Mouse (Mus musculus): Measurements from ENCODE around the gene Wbp1. TPM values are rescaled to one million over a fixed set of nuclear protein-coding genes. Genes with fewer than 3 reads are reported as not detected.

Wbp1 gene
- polyA plus RNA-seq, 1 experiment from 2014 or later: 79.6 TPM

GRCm38 (mm10) chr6:83137576-83137950, 16.2 kb upstream of the Wbp1 start:
- peak overlapping the region; percentile 75 for H3K4me2 ChIP-seq (replicated peaks)
- no peaks in the 10 kb centered on the region for H3K36me3 ChIP-seq
- 0% methylated on average over 12 of the region's 12 CpGs for WGBS
- peaks cover 49% of the 10 kb centered on the region for H3K4me1 ChIP-seq (replicated peaks)
- ATAC-seq: peak; percentile 83
- H3K27ac ChIP-seq: peak overlapping the region; percentile 99
- H3K9ac ChIP-seq: peak overlapping the region; percentile 76
- H3K4me3 ChIP-seq (replicated peaks): peak overlapping the region; percentile 52
- no peaks in the 10 kb centered on the region for H3K9me3 ChIP-seq
- H3K27me3 ChIP-seq (replicated peaks): no peaks in the 10 kb centered on the region

- Histone ChIP-seq H3K9me3 (no peaks in the 10 kb centered on the region), H3K4me1 (replicated peaks) (peaks cover 43% of the 10 kb centered on the region), H3K36me3 (no peaks in the 10 kb centered on the region), H3K4me2 (replicated peaks) (peak overlapping the region; percentile 75), H3K4me3 (replicated peaks) (peak overlapping the region; percentile 52), H3K27ac (peak overlapping the region; percentile 99), H3K27me3 (replicated peaks) (no peaks in the 10 kb centered on the region), H3K9ac (peak overlapping the region; percentile 76)
- under 1% methylated on average over 26 of the region's 26 CpGs for WGBS
- peak; percentile 80 for ATAC-seq
Measured at GRCm38 (mm10) chr6:83136881-83137575, 15.7 kb upstream of the Wbp1 start.

DNA sequence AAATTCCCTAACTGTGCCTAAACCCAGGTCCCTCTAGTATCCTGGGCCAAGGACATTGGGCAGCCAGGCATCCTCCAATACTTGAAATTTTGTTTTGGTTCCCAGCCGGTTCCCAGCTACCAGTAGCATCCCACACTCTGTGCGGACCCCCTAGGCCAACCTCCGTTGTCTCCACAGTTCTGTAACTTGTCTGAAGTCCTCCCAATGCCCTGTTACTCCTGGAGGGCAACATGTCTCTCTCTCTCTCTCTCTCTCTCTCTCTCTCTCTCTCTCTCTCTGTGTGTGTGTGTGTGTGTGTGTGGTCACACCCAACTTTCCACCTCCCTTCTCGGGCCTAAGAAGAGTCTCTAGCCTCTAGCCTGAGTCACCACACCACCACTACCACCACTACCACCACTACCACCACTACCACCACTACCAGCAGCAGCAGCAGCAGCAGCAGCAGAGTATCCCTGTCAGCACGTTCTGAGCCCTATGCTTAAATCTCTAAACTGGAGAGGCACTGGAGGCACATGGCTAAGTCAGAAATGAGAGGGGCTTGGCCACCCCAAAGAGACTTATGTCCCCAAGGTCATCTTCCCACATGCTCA, 15.0 kb upstream of the Wbp1 start:
- no peaks in the 10 kb centered on the region for H3K27me3 ChIP-seq (replicated peaks)
- peak overlapping the region; percentile 99 for H3K27ac ChIP-seq
- peaks cover 37% of the 10 kb centered on the region for H3K4me1 ChIP-seq (replicated peaks)
- peak overlapping the region; percentile 76 for H3K9ac ChIP-seq
- WGBS: 10% methylated on average over 5 of the region's 5 CpGs
- H3K36me3 ChIP-seq: no peaks in the 10 kb centered on the region
- H3K4me2 ChIP-seq (replicated peaks): peak overlapping the region; percentile 75
- no peak for ATAC-seq
- H3K4me3 ChIP-seq (replicated peaks): peak overlapping the region; percentile 52
- H3K9me3 ChIP-seq: no peaks in the 10 kb centered on the region

GRCm38 (mm10) chr6:83135571-83136161, 14.3 kb upstream of the Wbp1 start:
- peak overlapping the region; percentile 52 for H3K4me3 ChIP-seq (replicated peaks)
- 5% methylated on average over 37 of the region's 37 CpGs for WGBS
- no peak for ATAC-seq
- H3K27ac ChIP-seq: peak overlapping the region; percentile 99; the same call in 1 of the 2 replicates
- peak overlapping the region; percentile 76 for H3K9ac ChIP-seq
- peaks cover 37% of the 10 kb centered on the region for H3K4me1 ChIP-seq (replicated peaks)
- no peaks in the 10 kb centered on the region for H3K9me3 ChIP-seq
- no peaks in the 10 kb centered on the region for H3K27me3 ChIP-seq (replicated peaks)
- H3K4me2 ChIP-seq (replicated peaks): peak overlapping the region; percentile 75
- H3K36me3 ChIP-seq: no peaks in the 10 kb centered on the region

DNA sequence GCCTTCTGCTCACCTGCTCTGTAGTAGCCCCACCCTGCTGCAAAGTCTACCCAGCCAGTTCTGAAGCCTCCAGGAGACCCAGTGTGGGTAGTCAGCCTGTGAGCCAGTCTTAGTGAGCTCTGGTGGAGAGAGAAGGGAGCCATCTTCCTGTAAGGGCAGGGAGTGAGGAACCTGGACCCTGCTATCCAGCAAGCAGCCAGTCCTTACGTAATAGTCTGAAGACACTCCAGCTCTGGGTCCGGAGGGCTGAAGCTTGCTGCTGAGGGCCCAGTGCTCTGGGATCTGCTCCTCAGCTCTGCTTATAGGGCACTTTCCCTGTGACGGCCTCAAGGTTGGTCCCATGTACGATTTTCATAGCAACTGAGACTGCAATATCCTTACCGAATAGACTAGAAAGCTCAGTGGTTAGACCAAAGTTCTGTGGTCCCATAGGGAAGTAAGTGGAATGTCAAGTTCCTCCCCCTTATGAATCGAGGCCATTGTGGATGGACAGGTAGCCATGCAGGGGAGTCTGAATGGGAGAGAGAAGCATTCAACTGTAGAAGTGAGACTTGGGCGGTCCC, 13.7 kb upstream of the Wbp1 start, which contains the start of gene Rtkn:
Gene Rtkn (plus strand): TSS at position 513 of the 563 bp plus-strand sequence.
- peak within 1 kb of the TSS; percentile 75 for H3K4me2 ChIP-seq (replicated peaks)
- H3K27me3 ChIP-seq (replicated peaks): no peaks in the 10 kb centered on the region
- peak within 1 kb of the TSS; percentile 99 for H3K27ac ChIP-seq
- WGBS: 59% methylated on average over 7 of the region's 7 CpGs
- peaks cover 37% of the 10 kb centered on the region for H3K4me1 ChIP-seq (replicated peaks)
- no peak for ATAC-seq
- H3K9ac ChIP-seq: peak within 1 kb of the TSS; percentile 76
- H3K4me3 ChIP-seq (replicated peaks): peak within 1 kb of the TSS; percentile 52
- H3K36me3 ChIP-seq: no peaks in the 10 kb centered on the region
- H3K9me3 ChIP-seq: no peaks in the 10 kb centered on the region

DNA sequence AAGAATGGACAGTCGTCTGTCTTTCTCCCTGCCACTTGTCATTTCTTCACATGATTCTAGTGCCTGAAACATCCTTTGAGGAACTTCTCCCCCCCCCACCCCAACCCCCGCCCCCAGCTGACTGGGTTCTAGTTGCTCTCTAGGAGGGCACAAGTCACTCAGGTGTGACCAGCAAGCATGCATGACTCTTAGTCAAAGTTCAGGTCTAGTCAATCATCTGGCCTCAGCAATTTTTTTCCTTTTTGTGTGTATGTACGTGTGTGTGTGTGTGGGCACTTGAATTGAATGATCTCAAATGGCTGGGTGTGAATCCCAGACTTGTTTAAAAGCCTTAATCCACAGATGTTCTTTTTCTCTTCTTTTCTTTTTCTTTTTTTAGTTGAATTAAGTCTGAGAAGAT, 12.9 kb upstream of the Wbp1 start:
- Histone ChIP-seq H3K4me2 (replicated peaks) (no peak overlapping the region), H3K27ac (no peak overlapping the region), H3K4me1 (replicated peaks) (peaks cover 37% of the 10 kb centered on the region), H3K9ac (no peak overlapping the region), H3K4me3 (replicated peaks) (no peak overlapping the region), H3K9me3 (no peaks in the 10 kb centered on the region), H3K36me3 (no peaks in the 10 kb centered on the region), H3K27me3 (replicated peaks) (no peaks in the 10 kb centered on the region)
- no peak for ATAC-seq
- WGBS: 61% methylated on average over 3 of the region's 3 CpGs

GRCm38 (mm10) chr6:83132176-83132919, 11.0 kb upstream of the Wbp1 start:
- H3K27me3 ChIP-seq (replicated peaks): no peaks in the 10 kb centered on the region
- WGBS: 71% methylated on average over 9 of the region's 9 CpGs

GRCm38 (mm10) chr6:83131469-83132034, 10.2 kb upstream of the Wbp1 start:
- Histone ChIP-seq H3K4me2 (replicated peaks) (peak overlapping the region; percentile 47), H3K27me3 (replicated peaks) (no peaks in the 10 kb centered on the region), H3K9ac (no peak overlapping the region), H3K36me3 (no peaks in the 10 kb centered on the region), H3K27ac (peak overlapping the region; percentile 85), H3K9me3 (no peaks in the 10 kb centered on the region), H3K4me1 (replicated peaks) (peaks cover 21% of the 10 kb centered on the region), H3K4me3 (replicated peaks) (no peak overlapping the region)
- ATAC-seq: peak; percentile 74
- 46% methylated on average over 6 of the region's 6 CpGs for WGBS

More at GRCm38 (mm10) chr6:83132176-83132919, 11.0 kb upstream of the Wbp1 start:
- no peak overlapping the region for H3K9ac ChIP-seq
- no peaks in the 10 kb centered on the region for H3K36me3 ChIP-seq
- no peaks in the 10 kb centered on the region for H3K9me3 ChIP-seq
- peaks cover 23% of the 10 kb centered on the region for H3K4me1 ChIP-seq (replicated peaks)
- peak overlapping the region; percentile 85 for H3K27ac ChIP-seq
- H3K4me3 ChIP-seq (replicated peaks): no peak overlapping the region
- H3K4me2 ChIP-seq (replicated peaks): no peak overlapping the region
- no peak for ATAC-seq

DNA sequence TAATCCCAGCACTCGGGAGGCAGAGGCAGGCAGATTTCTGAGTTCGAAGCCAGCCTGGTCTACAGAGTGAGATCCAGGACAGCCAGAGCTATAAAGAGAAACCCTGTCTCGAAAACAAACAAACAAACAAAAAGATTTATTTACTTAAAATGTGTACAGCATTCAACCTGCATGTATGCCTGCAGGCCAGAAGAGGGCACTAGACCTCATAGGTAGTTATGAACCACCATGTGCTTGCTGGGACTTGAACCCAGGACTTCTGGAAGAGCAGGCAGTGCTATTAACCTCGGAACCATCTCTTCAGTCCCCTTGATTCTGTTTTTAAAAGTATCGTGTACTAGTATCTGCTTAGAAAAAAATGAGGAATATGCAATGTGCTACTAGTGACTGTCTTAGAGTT, 6.1 kb upstream of the Wbp1 start:
- Histone ChIP-seq H3K4me1 (replicated peaks) (peaks cover 14% of the 10 kb centered on the region), H3K9me3 (no peaks in the 10 kb centered on the region), H3K4me3 (replicated peaks) (no peak overlapping the region), H3K27ac (no peak overlapping the region), H3K9ac (no peak overlapping the region), H3K4me2 (replicated peaks) (no peak overlapping the region), H3K27me3 (replicated peaks) (no peaks in the 10 kb centered on the region), H3K36me3 (no peaks in the 10 kb centered on the region)
- no peak for ATAC-seq
- WGBS: 96% methylated on average over 5 of the region's 5 CpGs

DNA sequence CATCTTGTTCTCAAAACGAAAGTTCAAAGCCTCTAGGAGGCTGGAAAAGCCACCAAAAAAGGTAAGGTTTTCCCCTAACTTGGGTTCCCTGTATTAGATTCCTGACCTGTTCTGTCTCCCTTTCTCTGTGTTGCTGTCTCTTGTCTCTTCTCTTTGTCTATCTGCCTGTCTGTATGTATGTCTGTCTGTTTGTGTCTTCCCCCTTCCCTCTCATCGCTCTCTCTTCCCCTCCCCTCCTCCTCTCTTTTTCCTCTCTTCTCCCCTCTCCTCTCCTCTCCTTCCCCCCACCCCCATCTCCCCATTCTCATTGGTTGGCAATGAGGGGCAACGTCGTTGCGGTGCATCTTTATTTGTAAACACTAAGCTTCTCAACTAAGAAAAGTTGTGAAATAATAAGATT, 4.0 kb upstream of the Wbp1 start, which contains the start of gene Ino80b:
Gene Ino80b (minus strand): TSS at position 101 of the 400 bp plus-strand sequence.
- H3K4me2 ChIP-seq (replicated peaks): peak within 1 kb of the TSS; percentile 89
- H3K9ac ChIP-seq: peak within 1 kb of the TSS; percentile 71
- H3K4me1 ChIP-seq (replicated peaks): peaks cover 25% of the 10 kb centered on the region
- 18% methylated on average over 5 of the region's 5 CpGs for WGBS
- no peaks in the 10 kb centered on the region for H3K27me3 ChIP-seq (replicated peaks)
- H3K36me3 ChIP-seq: no peaks in the 10 kb centered on the region
- H3K9me3 ChIP-seq: no peaks in the 10 kb centered on the region
- ATAC-seq: no peak
- H3K27ac ChIP-seq: no peak within 1 kb of the TSS
- peak within 1 kb of the TSS; percentile 72 for H3K4me3 ChIP-seq (replicated peaks)

DNA sequence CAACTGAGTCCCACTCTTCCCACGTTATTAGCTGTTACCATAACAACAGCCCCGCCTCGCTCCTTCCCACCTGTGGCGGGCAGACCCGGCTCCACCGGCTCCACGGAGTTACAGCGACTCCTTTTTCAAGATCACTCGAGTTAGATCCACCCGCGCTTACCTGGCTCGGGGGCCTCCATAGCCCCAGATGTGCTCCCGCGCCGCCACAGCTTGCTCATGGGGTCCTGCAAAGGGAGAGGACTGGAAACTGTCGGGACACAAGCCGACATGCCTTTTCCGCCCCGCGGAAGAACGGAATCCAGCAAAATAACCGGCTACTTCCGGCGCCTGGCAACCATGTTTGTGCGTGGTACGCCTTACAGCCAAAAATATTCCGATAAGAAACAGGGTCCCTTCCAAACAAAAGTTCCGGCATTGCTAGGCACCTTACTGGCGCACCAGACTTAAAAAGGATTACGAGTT, 3.5 kb upstream of the Wbp1 start:
- peak; percentile 21 for ATAC-seq
- H3K4me2 ChIP-seq (replicated peaks): peak overlapping the region; percentile 89
- WGBS: under 1% methylated on average over 30 of the region's 30 CpGs
- no peaks in the 10 kb centered on the region for H3K9me3 ChIP-seq
- peak overlapping the region; percentile 71 for H3K9ac ChIP-seq
- H3K27ac ChIP-seq: no peak overlapping the region
- H3K4me1 ChIP-seq (replicated peaks): peaks cover 30% of the 10 kb centered on the region
- peak overlapping the region; percentile 72 for H3K4me3 ChIP-seq (replicated peaks)
- no peaks in the 10 kb centered on the region for H3K27me3 ChIP-seq (replicated peaks)
- H3K36me3 ChIP-seq: no peaks in the 10 kb centered on the region
